Mouse (Mus musculus) stomach, embryonic 16.5 days (tissue): ENCODE data around the gene Mrgprg. TPM values are rescaled to one million over a fixed set of nuclear protein-coding genes. Genes with fewer than 3 reads are reported as not detected.

Experiments
- ATAC-seq: fragments of 200-750 bp; cut with Nextera tagmentation; 2 replicates; pipeline ENCODE4 v1.8.0; 2017; ENCODE audit warnings: moderate number of reproducible peaks, moderate TSS enrichment; ENCODE audit not compliant: insufficient read depth, low FRiP score
- H3K27ac ChIP-seq: fragments of 300-500 bp; sonication (generic); 2 replicates; pipeline ENCODE4 v1.5.1; 2014; ENCODE audit warnings: low read length
- H3K27me3 ChIP-seq: fragments of 300-500 bp; sonication (generic); 2 replicates; pipeline ENCODE4 v1.6.1; 2014; ENCODE audit warnings: low read length, control low read depth, mixed read lengths; ENCODE audit not compliant: control insufficient read depth, insufficient read depth
- H3K36me3 ChIP-seq: fragments of 300-500 bp; sonication (generic); 2 replicates; pipeline ENCODE4 v1.6.1; 2014; ENCODE audit warnings: low read length; ENCODE audit not compliant: control insufficient read depth, insufficient read depth
- H3K4me1 ChIP-seq: fragments of 300-500 bp; sonication (generic); 2 replicates; pipeline ENCODE4 v1.6.1; 2014; ENCODE audit warnings: low read length, control low read depth, mixed read lengths; ENCODE audit not compliant: control insufficient read depth, insufficient read depth
- H3K4me2 ChIP-seq: fragments of 300-500 bp; sonication (generic); 2 replicates; pipeline ENCODE4 v1.6.1; 2014; ENCODE audit warnings: low read depth, low read length, mixed read lengths
- H3K4me3 ChIP-seq: fragments of 300-500 bp; sonication (generic); replicated peaks from 2 replicates; pipeline ENCODE4 v1.5.1; 2014; ENCODE audit warnings: mild to moderate bottlenecking, low read length
- H3K9ac ChIP-seq: fragments of 300-500 bp; sonication (generic); 2 replicates; pipeline ENCODE4 v1.6.1; 2014; ENCODE audit warnings: low read length
- H3K9me3 ChIP-seq: fragments of 300-500 bp; sonication (generic); replicated peaks from 2 replicates; pipeline ENCODE4 v1.6.1; 2016; ENCODE audit warnings: low read length, control low read depth; ENCODE audit not compliant: control insufficient read depth
- WGBS: fragments of 180-500 bp; shearing (Covaris S2); extraction: QIAGEN DNeasy Blood & Tissue Kit; methylation state at CpG from one replicate; pipeline ENCODE4 v1.1.7; 2014; 5-methylcytosine and 5-hydroxymethylcytosine counted together
- polyA plus RNA-seq: library from polyadenylated mRNA; unstranded; fragments of >200 nt; fragmentation: Nextera tagmentation; extraction: Ambion mirVana; gene quantifications from 2 replicates; pipeline ENCODE4 v1.2.1, GENCODE M21; 2015

Gene Mrgprg
- not detected in 2 replicates for polyA plus RNA-seq

GRCm38 (mm10) chr7:143766893-143767292 is at the start of gene Mrgprg:
Gene Mrgprg, minus strand, starts transcription at chr7:143766993.
- H3K27me3 ChIP-seq: no peaks in the 10 kb centered on the region
- no peak within 1 kb of the TSS for H3K9ac ChIP-seq
- WGBS: 38% methylated on average over 6 of the region's 6 CpGs
- no peaks in the 10 kb centered on the region for H3K9me3 ChIP-seq
- no peaks in the 10 kb centered on the region for H3K4me1 ChIP-seq
- no peak within 1 kb of the TSS for H3K4me3 ChIP-seq
- no peak within 1 kb of the TSS for H3K4me2 ChIP-seq
- no peak for ATAC-seq
- no peak within 1 kb of the TSS for H3K27ac ChIP-seq
- no peaks in the 10 kb centered on the region for H3K36me3 ChIP-seq

- no peak overlapping the region for H3K4me3 ChIP-seq
- no peaks in the 10 kb centered on the region for H3K27me3 ChIP-seq
- 50% methylated on average over 1 of the region's 1 CpGs for WGBS
- no peak for ATAC-seq
- no peak overlapping the region for H3K9ac ChIP-seq
- H3K36me3 ChIP-seq: peaks cover 25% of the 10 kb centered on the region
- H3K27ac ChIP-seq: no peak overlapping the region
- H3K4me2 ChIP-seq: no peak overlapping the region
- H3K9me3 ChIP-seq: no peaks in the 10 kb centered on the region
- H3K4me1 ChIP-seq: peaks cover 5% of the 10 kb centered on the region; the same call in 1 of the 2 replicates
These were observed 42.1 kb upstream of the Mrgprg start for GRCm38 (mm10) chr7:143808909-143809308.

- H3K4me2 ChIP-seq: no peak overlapping the region
- H3K9ac ChIP-seq: no peak overlapping the region
- H3K27me3 ChIP-seq: no peaks in the 10 kb centered on the region
- H3K9me3 ChIP-seq: no peaks in the 10 kb centered on the region
- H3K4me1 ChIP-seq: peaks cover 5% of the 10 kb centered on the region; the same call in 1 of the 2 replicates
- no peak overlapping the region for H3K4me3 ChIP-seq
- peak; percentile 45; the same call in 1 of the 2 replicates for ATAC-seq
- H3K36me3 ChIP-seq: peaks cover 5% of the 10 kb centered on the region; the same call in 1 of the 2 replicates
- H3K27ac ChIP-seq: peak overlapping the region; percentile 64
- WGBS: 29% methylated on average over 5 of the region's 5 CpGs
These were observed 38.4 kb upstream of the Mrgprg start for GRCm38 (mm10) chr7:143805199-143805624.

GRCm38 (mm10) chr7:143801195-143802065 is 34.6 kb upstream of the Mrgprg start:
- 75% methylated on average over 8 of the region's 8 CpGs for WGBS

GRCm38 (mm10) chr7:143800770-143801169 is 34.0 kb upstream of the Mrgprg start:
- ATAC-seq: peak; percentile 86
- H3K36me3 ChIP-seq: peaks cover 18% of the 10 kb centered on the region; the same call in 1 of the 2 replicates
- H3K27ac ChIP-seq: peak overlapping the region; percentile 76

More at GRCm38 (mm10) chr7:143801195-143802065, 34.6 kb upstream of the Mrgprg start:
- Histone ChIP-seq H3K4me1 (peaks cover 5% of the 10 kb centered on the region; the same call in 1 of the 2 replicates), H3K27me3 (no peaks in the 10 kb centered on the region), H3K9ac (no peak overlapping the region), H3K36me3 (peaks cover 11% of the 10 kb centered on the region; the same call in 1 of the 2 replicates), H3K4me2 (no peak overlapping the region), H3K4me3 (no peak overlapping the region), H3K27ac (peak overlapping the region; percentile 76), H3K9me3 (no peaks in the 10 kb centered on the region)
- no peak for ATAC-seq

GRCm38 (mm10) chr7:143798783-143799182 is 32.0 kb upstream of the Mrgprg start:
- Histone ChIP-seq H3K36me3 (peaks cover 18% of the 10 kb centered on the region; the same call in 1 of the 2 replicates), H3K9ac (no peak overlapping the region), H3K4me1 (no peaks in the 10 kb centered on the region), H3K4me3 (no peak overlapping the region), H3K27ac (no peak overlapping the region), H3K4me2 (no peak overlapping the region), H3K9me3 (no peaks in the 10 kb centered on the region), H3K27me3 (no peaks in the 10 kb centered on the region)
- 86% methylated on average over 4 of the region's 4 CpGs for WGBS
- no peak for ATAC-seq

More at GRCm38 (mm10) chr7:143800770-143801169, 34.0 kb upstream of the Mrgprg start:
- no peak overlapping the region for H3K9ac ChIP-seq
- H3K4me2 ChIP-seq: no peak overlapping the region
- 77% methylated on average over 1 of the region's 1 CpGs for WGBS
- H3K4me1 ChIP-seq: peaks cover 5% of the 10 kb centered on the region; the same call in 1 of the 2 replicates
- H3K27me3 ChIP-seq: no peaks in the 10 kb centered on the region
- no peaks in the 10 kb centered on the region for H3K9me3 ChIP-seq
- no peak overlapping the region for H3K4me3 ChIP-seq

- peak; percentile 87; the same call in 1 of the 2 replicates for ATAC-seq
- Histone ChIP-seq H3K36me3 (peaks cover 14% of the 10 kb centered on the region; the same call in 1 of the 2 replicates), H3K9me3 (no peaks in the 10 kb centered on the region), H3K27ac (no peak overlapping the region), H3K4me3 (no peak overlapping the region), H3K4me1 (no peaks in the 10 kb centered on the region), H3K4me2 (no peak overlapping the region), H3K27me3 (no peaks in the 10 kb centered on the region), H3K9ac (no peak overlapping the region)
- 52% methylated on average over 4 of the region's 4 CpGs for WGBS
These were observed 26.3 kb upstream of the Mrgprg start for GRCm38 (mm10) chr7:143793121-143793520.

- 73% methylated on average over 6 of the region's 6 CpGs for WGBS
- no peak overlapping the region for H3K4me2 ChIP-seq
- no peaks in the 10 kb centered on the region for H3K27me3 ChIP-seq
- no peak overlapping the region for H3K4me3 ChIP-seq
- no peaks in the 10 kb centered on the region for H3K9me3 ChIP-seq
- ATAC-seq: no peak
- H3K36me3 ChIP-seq: peaks cover 14% of the 10 kb centered on the region; the same call in 1 of the 2 replicates
- H3K4me1 ChIP-seq: no peaks in the 10 kb centered on the region
- H3K27ac ChIP-seq: no peak overlapping the region
- no peak overlapping the region for H3K9ac ChIP-seq
These were observed 25.7 kb upstream of the Mrgprg start for GRCm38 (mm10) chr7:143792336-143792985.
